Comparison of ENCODE assay signal across 8 mouse cellular contexts in genomic region chr10:76455289-76455688, GRCm38 (mm10). TPM values are rescaled to one million over a fixed set of nuclear protein-coding genes. Genes with fewer than 3 reads are reported as not detected.
DNase-seq lines count a peak whose midpoint lies in the region; ATAC-seq and TF ChIP-seq lines count a peak whose summit lies in the region.
"Had no signal": no experiment of that assay in that cellular context is flagged by ENCODE, and none has a peak within 500 bp of the region (broad histone marks: within the 10 kb centered on the region; RNA-seq: fewer than 3 reads in every experiment).

No protein-coding gene starts in this region.

- H3K27me3 ChIP-seq in liver, adult 2 months (ENCODE audit: control insufficient read depth, insufficient read depth, low read length) = no peaks in the 10 kb centered on the region
- 0 out of 2 replicates have a peak, but pooled peaks cover 4% of the 10 kb centered on the region for H3K27me3 ChIP-seq in liver, embryonic 12.5 days (replicated peaks)
- no peaks in the 10 kb centered on the region for H3K27me3 ChIP-seq in limb, embryonic 11.5 days (ENCODE audit: control insufficient read depth, insufficient read depth, low read length)

- no peak overlapping the region for H3K9ac ChIP-seq in liver, adult 2 months (ENCODE audit: low read depth, low read length)
- no peak overlapping the region for H3K9ac ChIP-seq in liver, embryonic 12.5 days
- H3K9ac ChIP-seq in limb, embryonic 11.5 days (ENCODE audit: low read length) = no peak overlapping the region

- whole genome bisulfite sequencing in liver, adult 2 months = 49% methylated on average over 5 of the region's 5 CpGs
- 45% methylated on average over 5 of the region's 5 CpGs for WGBS in liver, embryonic 12.5 days (ENCODE audit: insufficient replicate concordance)
- WGBS in limb, embryonic 11.5 days = 59% methylated on average over 4 of the region's 5 CpGs

- no peak for TF ChIP-seq POLR2A in liver, adult 2 months (IDR thresholded peaks at IDR 0.05; ENCODE audit: extremely low read depth, insufficient read depth, low read length)

- H3K4me2 ChIP-seq in liver, embryonic 12.5 days = no peak overlapping the region
- H3K4me2 ChIP-seq in limb, embryonic 11.5 days (ENCODE audit: low read depth, severe bottlenecking) = no peak overlapping the region

- no peaks in the 10 kb centered on the region for H3K79me2 ChIP-seq in liver, adult 2 months (ENCODE audit: control insufficient read depth, insufficient read depth, low read length)

- no peak overlapping the region for H3K27ac ChIP-seq in liver, adult 2 months (replicated peaks; ENCODE audit: insufficient read depth, low read depth, low read length)
- no peak overlapping the region for H3K27ac ChIP-seq in liver, embryonic 12.5 days
- H3K27ac ChIP-seq in limb, embryonic 11.5 days (replicated peaks; ENCODE audit: low read depth, low read length) = no peak overlapping the region

- peak; percentile 80 for TF ChIP-seq CTCF in liver, adult 2 months (IDR thresholded peaks at IDR 0.05; ENCODE audit: low read depth, low read length)

- H3K9me3 ChIP-seq in liver, embryonic 12.5 days (replicated peaks) = peaks cover 14% of the 10 kb centered on the region
- H3K9me3 ChIP-seq in limb, embryonic 11.5 days (ENCODE audit: control insufficient read depth, low read length) = no peaks in the 10 kb centered on the region

- H3K4me3 ChIP-seq in liver, adult 2 months (ENCODE audit: insufficient read depth, low read depth, low read length) = no peak overlapping the region
- no peak overlapping the region for H3K4me3 ChIP-seq in liver, embryonic 12.5 days
- H3K4me3 ChIP-seq in limb, embryonic 11.5 days (ENCODE audit: low read depth, low read length) = no peak overlapping the region

- DNase-seq in liver, adult 2 months (ENCODE audit: extremely low read depth, low read depth, low spot score) = peak; percentile 19
- peak; percentile 86 for DNase-seq in NIH3T3 (ENCODE audit: low read depth)
- DNase-seq in cerebellum, postnatal 4 days (ENCODE audit: low spot score in 2 of 2) = peak; percentile 32 to 41
- DNase-seq in limb, embryonic 11.5 days (ENCODE audit: low spot score) = peak; percentile 70
- peak; percentile 26 for DNase-seq in retina, adult 2 months (ENCODE audit: low read depth, low spot score)

- H3K36me3 ChIP-seq in liver, adult 2 months (ENCODE audit: control insufficient read depth, insufficient read depth, low read length) = no peaks in the 10 kb centered on the region
- peaks cover 3% of the 10 kb centered on the region; the same call in 1 of the 2 replicates for H3K36me3 ChIP-seq in liver, embryonic 12.5 days
- no peaks in the 10 kb centered on the region for H3K36me3 ChIP-seq in limb, embryonic 11.5 days (ENCODE audit: control insufficient read depth, insufficient read depth, low read length)

- H3K4me1 ChIP-seq in liver, adult 2 months (ENCODE audit: control insufficient read depth, insufficient read depth, low read length) = no peaks in the 10 kb centered on the region
- no peaks in the 10 kb centered on the region for H3K4me1 ChIP-seq in liver, embryonic 12.5 days
- H3K4me1 ChIP-seq in limb, embryonic 11.5 days (ENCODE audit: control insufficient read depth, insufficient read depth, low read length) = no peaks in the 10 kb centered on the region

- ATAC-seq in liver, embryonic 12.5 days = no peak
- peak; percentile 59 to 66; a peak in 3 of 4 replicates for ATAC-seq in hematopoietic stem cell, adult 5-6 weeks (replicated peaks in 1 of 2; ENCODE audit: insufficient read depth in 1 of 2, low FRiP score in 2 of 2, low TSS enrichment in 1 of 2, low read depth in 1 of 2, poor library complexity in 2 of 2, severe bottlenecking in 2 of 2)
- ATAC-seq in limb, embryonic 11.5 days (ENCODE audit: insufficient number of reproducible peaks, low FRiP score, low TSS enrichment, low read depth) = no peak

RNA-seq across cellular contexts. Expression of gene 2610028H24Rik, which starts 6.4 kb away (rescaled TPM):
- not detected in 2 replicates for total RNA-seq in liver, adult 2 months (2014; rRNA removed)
- not detected in 2 replicates for polyA plus RNA-seq in liver, adult 2 months (2012; rRNA removed)
- polyA plus RNA-seq in liver, embryonic 12.5 days (2016; fragmentation: Nextera tagmentation; extraction: Ambion mirVana) = not detected in 2 replicates
- total RNA-seq in hematopoietic stem cell, adult 5-6 weeks (2017) = not detected in 2 replicates
- polyA plus RNA-seq in limb, embryonic 11.5 days (2014; fragmentation: Nextera tagmentation; extraction: Ambion mirVana) = not detected in 2 replicates

RNA-seq across cellular contexts. Expression of gene Pcnt, which starts 12.7 kb away (rescaled TPM):
- 6.1 and 7.0 TPM in 2 replicates for total RNA-seq in liver, adult 2 months (2014; rRNA removed)
- polyA plus RNA-seq in liver, adult 2 months (2012; rRNA removed) = 3.6 and 5.1 TPM in 2 replicates
- polyA plus RNA-seq in liver, embryonic 12.5 days (2016; fragmentation: Nextera tagmentation; extraction: Ambion mirVana) = 12.6 and 13.8 TPM in 2 replicates
- total RNA-seq in hematopoietic stem cell, adult 5-6 weeks (2017) = 72.1 and 90.7 TPM in 2 replicates
- polyA plus RNA-seq in limb, embryonic 11.5 days (2014; fragmentation: Nextera tagmentation; extraction: Ambion mirVana) = 18.6 and 19.0 TPM in 2 replicates

RNA-seq across cellular contexts. Expression of gene Mcm3ap, which starts 13.4 kb away (rescaled TPM):
- 11.4 and 14.4 TPM in 2 replicates for total RNA-seq in liver, adult 2 months (2014; rRNA removed)
- 8.8 and 13.6 TPM in 2 replicates for polyA plus RNA-seq in liver, adult 2 months (2012; rRNA removed)
- 39.1 and 43.3 TPM in 2 replicates for polyA plus RNA-seq in liver, embryonic 12.5 days (2016; fragmentation: Nextera tagmentation; extraction: Ambion mirVana)
- total RNA-seq in hematopoietic stem cell, adult 5-6 weeks (2017) = 65.7 and 67.2 TPM in 2 replicates
- 70.2 and 87.6 TPM in 2 replicates for polyA plus RNA-seq in limb, embryonic 11.5 days (2014; fragmentation: Nextera tagmentation; extraction: Ambion mirVana)

RNA-seq across cellular contexts. Expression of gene Ybey, which starts 13.6 kb away (rescaled TPM):
- total RNA-seq in liver, adult 2 months (2014; rRNA removed) = 2.9 and 3.0 TPM in 2 replicates
- 2.1 and 2.6 TPM in 2 replicates for polyA plus RNA-seq in liver, adult 2 months (2012; rRNA removed)
- polyA plus RNA-seq in liver, embryonic 12.5 days (2016; fragmentation: Nextera tagmentation; extraction: Ambion mirVana) = 5.3 and 5.7 TPM in 2 replicates
- 6.1 and 7.1 TPM in 2 replicates for total RNA-seq in hematopoietic stem cell, adult 5-6 weeks (2017)
- 6.4 and 7.0 TPM in 2 replicates for polyA plus RNA-seq in limb, embryonic 11.5 days (2014; fragmentation: Nextera tagmentation; extraction: Ambion mirVana)

RNA-seq across cellular contexts. Expression of gene AC141477.1, which starts 15.0 kb away (rescaled TPM):
- total RNA-seq in liver, adult 2 months (2014; rRNA removed) = not detected in 2 replicates
- not detected in 2 replicates for polyA plus RNA-seq in liver, adult 2 months (2012; rRNA removed)
- polyA plus RNA-seq in liver, embryonic 12.5 days (2016; fragmentation: Nextera tagmentation; extraction: Ambion mirVana) = not detected in 2 replicates
- not detected in 2 replicates for total RNA-seq in hematopoietic stem cell, adult 5-6 weeks (2017)
- polyA plus RNA-seq in limb, embryonic 11.5 days (2014; fragmentation: Nextera tagmentation; extraction: Ambion mirVana) = not detected in 2 replicates
- polyA plus RNA-seq: gonadal fat pad, adult 2 months had no signal

Comparison
In these comparisons a context has a peak if more than half of its experiments do, and no peak if none do; other contexts are left out.
1. DNase-seq: peak in every context shown above with its lines; median percentile 86 in NIH3T3; 70 in limb, embryonic 11.5 days; 36 in cerebellum, postnatal 4 days; 26 in retina, adult 2 months; 19 in liver, adult 2 months.
2. ATAC-seq: peak in hematopoietic stem cell, adult 5-6 weeks (2 of 2); none in liver, embryonic 12.5 days (single experiment) and limb, embryonic 11.5 days (single experiment).